Mouse (Mus musculus): ENCODE results near the gene Lingo3. TPM values are rescaled to one million over a fixed set of nuclear protein-coding genes. Genes with fewer than 3 reads are reported as not detected.

Gene Lingo3
- polyA plus RNA-seq, 1 experiment from 2014 or later = 1.9 TPM

MicroRNAs encoded within 50 kb of the gene (microRNA counts, 519-probe panel; counts per million panel counts)
- 236 counts per million, percentile 44 among the panel's probes with 10 or more counts for microRNA mmu-miR-1982

Small RNA genes within 50 kb of the gene (microRNA-seq; reads per million reads assigned to microRNA genes)
- gene Mir1982 = 3.1 reads per million, percentile 11 among the genes with 10 or more reads in this experiment

Other genes starting within 250 kb of the Lingo3 start
- 79.6 and 95.1 TPM in 2 replicates for gene Scamp4, start 241.2 kb downstream of the Lingo3 start, polyA plus RNA-seq (2015; fragmentation: Nextera tagmentation; extraction: Ambion mirVana)
- 5.9 and 9.1 TPM in 2 replicates for gene Adat3, start 241.2 kb downstream of the Lingo3 start, polyA plus RNA-seq (2015; fragmentation: Nextera tagmentation; extraction: Ambion mirVana)
- gene Gm49322, start 238.0 kb downstream of the Lingo3 start, polyA plus RNA-seq (2015; fragmentation: Nextera tagmentation; extraction: Ambion mirVana) = 4.3 and 4.6 TPM in 2 replicates
- 131 and 169 TPM in 2 replicates for gene Csnk1g2, start 221.2 kb downstream of the Lingo3 start, polyA plus RNA-seq (2015; fragmentation: Nextera tagmentation; extraction: Ambion mirVana)
- 76.8 and 82.4 TPM in 2 replicates for gene Btbd2, start 187.0 kb downstream of the Lingo3 start, polyA plus RNA-seq (2015; fragmentation: Nextera tagmentation; extraction: Ambion mirVana)
- gene Mknk2, start 165.9 kb downstream of the Lingo3 start, polyA plus RNA-seq (2015; fragmentation: Nextera tagmentation; extraction: Ambion mirVana) = 78.3 and 86.3 TPM in 2 replicates
- gene Mob3a, start 142.1 kb downstream of the Lingo3 start, polyA plus RNA-seq (2015; fragmentation: Nextera tagmentation; extraction: Ambion mirVana) = 45.8 and 46.3 TPM in 2 replicates
- 24.0 and 29.2 TPM in 2 replicates for gene Izumo4, start 141.9 kb downstream of the Lingo3 start, polyA plus RNA-seq (2015; fragmentation: Nextera tagmentation; extraction: Ambion mirVana)
- 73.3 and 73.5 TPM in 2 replicates for gene Ap3d1, start 101.8 kb downstream of the Lingo3 start, polyA plus RNA-seq (2015; fragmentation: Nextera tagmentation; extraction: Ambion mirVana)
- 17.9 and 18.5 TPM in 2 replicates for gene Dot1l, start 88.8 kb downstream of the Lingo3 start, polyA plus RNA-seq (2015; fragmentation: Nextera tagmentation; extraction: Ambion mirVana)
- 75.6 and 78.9 TPM in 2 replicates for gene Sf3a2, start 45.8 kb downstream of the Lingo3 start, polyA plus RNA-seq (2015; fragmentation: Nextera tagmentation; extraction: Ambion mirVana)
- gene Plekhj1, start 45.4 kb downstream of the Lingo3 start, polyA plus RNA-seq (2015; fragmentation: Nextera tagmentation; extraction: Ambion mirVana) = 118 and 125 TPM in 2 replicates
- not detected in 2 replicates for gene Amh, start 38.8 kb downstream of the Lingo3 start, polyA plus RNA-seq (2015; fragmentation: Nextera tagmentation; extraction: Ambion mirVana)
- 0.76 and 2.2 TPM in 2 replicates for gene Jsrp1, start 30.5 kb downstream of the Lingo3 start, polyA plus RNA-seq (2015; fragmentation: Nextera tagmentation; extraction: Ambion mirVana)
- gene Oaz1, start 17.4 kb downstream of the Lingo3 start, polyA plus RNA-seq (2015; fragmentation: Nextera tagmentation; extraction: Ambion mirVana) = 1,868 and 1,916 TPM in 2 replicates
- 313 and 339 TPM in 2 replicates for gene Lsm7, start 11.2 kb upstream of the Lingo3 start, polyA plus RNA-seq (2015; fragmentation: Nextera tagmentation; extraction: Ambion mirVana)
- gene Sppl2b, start 11.2 kb upstream of the Lingo3 start, polyA plus RNA-seq (2015; fragmentation: Nextera tagmentation; extraction: Ambion mirVana) = 49.3 and 54.5 TPM in 2 replicates
- gene Tmprss9, start 27.8 kb upstream of the Lingo3 start, polyA plus RNA-seq (2015; fragmentation: Nextera tagmentation; extraction: Ambion mirVana) = not detected in 2 replicates
- gene Timm13, start 56.9 kb upstream of the Lingo3 start, polyA plus RNA-seq (2015; fragmentation: Nextera tagmentation; extraction: Ambion mirVana) = 317 and 358 TPM in 2 replicates
- gene Lmnb2, start 74.2 kb upstream of the Lingo3 start, polyA plus RNA-seq (2015; fragmentation: Nextera tagmentation; extraction: Ambion mirVana) = 51.5 and 63.4 TPM in 2 replicates
- gene Gadd45b, start 86.0 kb upstream of the Lingo3 start, polyA plus RNA-seq (2015; fragmentation: Nextera tagmentation; extraction: Ambion mirVana) = 29.0 and 29.9 TPM in 2 replicates
- 11.3 and 13.1 TPM in 2 replicates for gene Gng7, start 170.9 kb upstream of the Lingo3 start, polyA plus RNA-seq (2015; fragmentation: Nextera tagmentation; extraction: Ambion mirVana)
- 0.80 and 1.0 TPM in 2 replicates for gene Diras1, start 181.6 kb upstream of the Lingo3 start, polyA plus RNA-seq (2015; fragmentation: Nextera tagmentation; extraction: Ambion mirVana)
- gene Slc39a3, start 193.4 kb upstream of the Lingo3 start, polyA plus RNA-seq (2015; fragmentation: Nextera tagmentation; extraction: Ambion mirVana) = 22.6 and 22.7 TPM in 2 replicates
- gene Sgta, start 216.1 kb upstream of the Lingo3 start, polyA plus RNA-seq (2015; fragmentation: Nextera tagmentation; extraction: Ambion mirVana) = 218 and 222 TPM in 2 replicates
- gene Thop1, start 226.0 kb upstream of the Lingo3 start, polyA plus RNA-seq (2015; fragmentation: Nextera tagmentation; extraction: Ambion mirVana) = 58.2 and 60.9 TPM in 2 replicates

All from embryonic facial prominence, embryonic 13.5 days (tissue).